In genomic region chr9:110408099-110408773, GRCm38 (mm10) we compare ENCODE assay signal across 8 mouse cellular contexts. TPM values are rescaled to one million over a fixed set of nuclear protein-coding genes. Genes with fewer than 3 reads are reported as not detected.
A peak's percentile ranks its signal among the peaks of the same experiment; 100 is the strongest.
DNase-seq lines count a peak whose midpoint lies in the region; ATAC-seq and TF ChIP-seq lines count a peak whose summit lies in the region.

Gene Ptpn23, minus strand, starts transcription at chr9:110408213.

- WGBS in heart, embryonic 12.5 days: under 1% methylated on average over 38 of the region's 39 CpGs
- 1% methylated on average over 38 of the region's 39 CpGs for WGBS in kidney, postnatal 0 days
- 1% methylated on average over 39 of the region's 39 CpGs for WGBS in liver, embryonic 11.5 days
- under 1% methylated on average over 39 of the region's 39 CpGs for WGBS in stomach, embryonic 14.5 days

- H3K36me3 ChIP-seq in heart, embryonic 12.5 days: 0 out of 2 replicates have a peak, but pooled peaks cover 18% of the 10 kb centered on the region
- no peaks in the 10 kb centered on the region for H3K36me3 ChIP-seq in kidney, postnatal 0 days (ENCODE audit: insufficient read depth, low read length)
- no peaks in the 10 kb centered on the region for H3K36me3 ChIP-seq in liver, embryonic 11.5 days (ENCODE audit: control insufficient read depth, insufficient read depth, low read length)
- H3K36me3 ChIP-seq in stomach, embryonic 14.5 days (ENCODE audit: control insufficient read depth, insufficient read depth, low read length): peaks cover 6% of the 10 kb centered on the region; the same call in 1 of the 2 replicates

- H3K4me2 ChIP-seq in heart, embryonic 12.5 days: peak within 1 kb of the TSS; percentile 90
- peak within 1 kb of the TSS; percentile 85 for H3K4me2 ChIP-seq in kidney, postnatal 0 days (ENCODE audit: low read length)
- H3K4me2 ChIP-seq in liver, embryonic 11.5 days: peak within 1 kb of the TSS; percentile 82
- H3K4me2 ChIP-seq in stomach, embryonic 14.5 days (replicated peaks; ENCODE audit: low read depth, low read length): peak within 1 kb of the TSS; percentile 71

- H3K4me3 ChIP-seq in heart, embryonic 12.5 days: peak within 1 kb of the TSS; percentile 91
- peak within 1 kb of the TSS; percentile 90 for H3K4me3 ChIP-seq in kidney, postnatal 0 days (replicated peaks; ENCODE audit: low read depth, low read length)
- peak within 1 kb of the TSS; percentile 89 for H3K4me3 ChIP-seq in liver, embryonic 11.5 days (ENCODE audit: low read depth, low read length)
- peak within 1 kb of the TSS; percentile 64 for H3K4me3 ChIP-seq in stomach, embryonic 14.5 days (ENCODE audit: low read depth, low read length)

- peak; percentile 96 for DNase-seq in CD4-positive helper T cell, adult 2 months (ENCODE audit: low read depth, low spot score)
- peak; percentile 96 for DNase-seq in brain, embryonic 18.5 days (ENCODE audit: low read depth, low spot score)
- DNase-seq in kidney, postnatal 0 days (ENCODE audit: low spot score): peak; percentile 97
- DNase-seq in liver, embryonic 11.5 days (ENCODE audit: low spot score): peak; percentile 94
- DNase-seq in naive thymus-derived CD4-positive, alpha-beta T cell, adult 2 months (ENCODE audit: low read depth): peak; percentile 96

- TF ChIP-seq CTCF in kidney, postnatal 0 days (IDR thresholded peaks at IDR 0.05; ENCODE audit: low read depth): no peak; the same call in 1 of the 2 replicates

- no peaks in the 10 kb centered on the region for H3K27me3 ChIP-seq in heart, embryonic 12.5 days (replicated peaks)
- H3K27me3 ChIP-seq in kidney, postnatal 0 days (ENCODE audit: insufficient read depth, low read length): no peaks in the 10 kb centered on the region
- H3K27me3 ChIP-seq in liver, embryonic 11.5 days (replicated peaks; ENCODE audit: control insufficient read depth, insufficient read depth, low read length): no peaks in the 10 kb centered on the region
- no peaks in the 10 kb centered on the region for H3K27me3 ChIP-seq in stomach, embryonic 14.5 days (ENCODE audit: control insufficient read depth, insufficient read depth, low read length)

- peak within 1 kb of the TSS; percentile 76 for H3K27ac ChIP-seq in heart, embryonic 12.5 days (ENCODE audit: poor library complexity, severe bottlenecking)
- peak within 1 kb of the TSS; percentile 81 for H3K27ac ChIP-seq in kidney, postnatal 0 days
- peak within 1 kb of the TSS; percentile 40; the same call in 1 of the 2 replicates for H3K27ac ChIP-seq in liver, embryonic 11.5 days (ENCODE audit: low read depth, low read length)
- H3K27ac ChIP-seq in stomach, embryonic 14.5 days (ENCODE audit: low read length): peak within 1 kb of the TSS; percentile 84

- H3K9ac ChIP-seq in heart, embryonic 12.5 days: peak within 1 kb of the TSS; percentile 89
- H3K9ac ChIP-seq in kidney, postnatal 0 days (ENCODE audit: low read depth, low read length): peak within 1 kb of the TSS; percentile 80
- peak within 1 kb of the TSS; percentile 79 for H3K9ac ChIP-seq in liver, embryonic 11.5 days (ENCODE audit: low read depth, low read length)
- peak within 1 kb of the TSS; percentile 72 for H3K9ac ChIP-seq in stomach, embryonic 14.5 days (replicated peaks; ENCODE audit: low read depth, low read length)

- peak; percentile 99 for ATAC-seq in erythroid progenitor cell, adult 5-6 weeks (replicated peaks; ENCODE audit: low FRiP score, poor library complexity, severe bottlenecking)
- ATAC-seq in heart, embryonic 12.5 days (ENCODE audit: insufficient number of reproducible peaks, low FRiP score): peak; percentile 97
- peak; percentile 94 for ATAC-seq in kidney, postnatal 0 days (replicated peaks; ENCODE audit: low FRiP score, low read depth)
- ATAC-seq in liver, embryonic 11.5 days (replicated peaks; ENCODE audit: low FRiP score): peak; percentile 93
- ATAC-seq in stomach, embryonic 14.5 days (ENCODE audit: insufficient number of reproducible peaks, insufficient read depth, low FRiP score, low read depth): peak; percentile 95

- peaks cover 15% of the 10 kb centered on the region for H3K4me1 ChIP-seq in heart, embryonic 12.5 days (replicated peaks)
- peaks cover 8% of the 10 kb centered on the region for H3K4me1 ChIP-seq in kidney, postnatal 0 days (replicated peaks; ENCODE audit: insufficient read depth, low read length)
- peaks cover 10% of the 10 kb centered on the region for H3K4me1 ChIP-seq in liver, embryonic 11.5 days (replicated peaks; ENCODE audit: control insufficient read depth, insufficient read depth, low read length)
- H3K4me1 ChIP-seq in stomach, embryonic 14.5 days (ENCODE audit: control insufficient read depth, insufficient read depth, low read length): peaks cover 7% of the 10 kb centered on the region

- no peaks in the 10 kb centered on the region for H3K9me3 ChIP-seq in heart, embryonic 12.5 days (replicated peaks)
- no peaks in the 10 kb centered on the region for H3K9me3 ChIP-seq in kidney, postnatal 0 days (replicated peaks; ENCODE audit: low read length)
- H3K9me3 ChIP-seq in liver, embryonic 11.5 days (ENCODE audit: control insufficient read depth, low read length): no peaks in the 10 kb centered on the region
- no peaks in the 10 kb centered on the region for H3K9me3 ChIP-seq in stomach, embryonic 14.5 days (ENCODE audit: control insufficient read depth, low read depth, low read length)

RNA-seq across cellular contexts. Expression of gene Ptpn23, which starts in this region (rescaled TPM):
- 2.1 and 6.1 TPM in 2 replicates for total RNA-seq in erythroid progenitor cell, adult 5-6 weeks (2015; ENCODE audit: low replicate concordance)
- 2.6 and 3.7 TPM in 2 replicates for total RNA-seq in erythroid progenitor cell, adult 5-6 weeks (2017; ENCODE audit: low replicate concordance)
- polyA plus RNA-seq in heart, embryonic 12.5 days (2016; fragmentation: Nextera tagmentation; extraction: Ambion mirVana): 13.6 and 14.0 TPM in 2 replicates
- polyA plus RNA-seq in kidney, postnatal 0 days (2015; fragmentation: Nextera tagmentation; extraction: Ambion mirVana): 11.7 and 11.8 TPM in 2 replicates
- polyA plus RNA-seq in liver, embryonic 11.5 days (2014; fragmentation: Nextera tagmentation; extraction: Ambion mirVana): 13.2 and 13.6 TPM in 2 replicates
- polyA plus RNA-seq in stomach, embryonic 14.5 days (2014; fragmentation: Nextera tagmentation; extraction: Ambion mirVana): 19.3 and 21.3 TPM in 2 replicates

Comparison
In these comparisons a context has a peak if more than half of its experiments do, and no peak if none do; other contexts are left out.
1. Peak in every context shown above with its lines: DNase-seq, ATAC-seq, H3K4me3 ChIP-seq and H3K27ac ChIP-seq.